Mouse (Mus musculus): ENCODE results near the gene Slc46a2.

- TF ChIP-seq CTCF (IDR thresholded peaks at IDR 0.05; ENCODE audit: borderline replicate concordance, extremely low read depth, insufficient read depth, insufficient read length) (no peak), POLR2A (IDR thresholded peaks at IDR 0.05; ENCODE audit: borderline replicate concordance, extremely low read depth, insufficient read depth, insufficient read length, poor library complexity, severe bottlenecking) (no peak)
Measured at GRCm38 (mm10) chr4:59908785-59909184, 6.1 kb downstream of the Slc46a2 start.
